In the genomic region with DNA sequence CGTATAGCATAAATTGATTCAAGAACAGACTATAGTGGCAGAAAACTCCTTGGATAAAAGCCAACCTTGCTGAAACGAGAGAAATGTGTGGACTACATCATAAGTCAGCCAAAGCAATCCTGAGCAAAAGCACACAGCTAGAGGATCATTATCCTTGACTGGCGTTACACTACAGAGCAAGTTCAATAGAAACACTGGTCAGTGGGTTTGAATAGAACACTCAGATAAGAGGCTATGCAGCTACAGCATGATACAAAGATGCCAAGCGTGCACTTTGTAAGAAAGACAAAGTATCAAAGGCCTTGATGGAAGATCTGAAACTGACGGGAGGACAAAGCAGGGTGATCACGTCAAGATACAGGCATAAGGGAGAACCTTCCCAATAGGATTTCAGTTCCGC, we compare ENCODE assay signal across 24 mouse cellular contexts.
DNase-seq lines count a peak whose midpoint lies in the region; ATAC-seq and TF ChIP-seq lines count a peak whose summit lies in the region.
"Had no signal": no experiment of that assay in that cellular context is flagged by ENCODE, and none has a peak within 500 bp of the region (broad histone marks: within the 10 kb centered on the region; RNA-seq: fewer than 3 reads in every experiment).

No protein-coding gene starts in this region.

- no peaks in the 10 kb centered on the region for H3K36me3 ChIP-seq in forebrain, embryonic 13.5 days (ENCODE audit: poor library complexity, severe bottlenecking)
- no peaks in the 10 kb centered on the region for H3K36me3 ChIP-seq in forebrain, embryonic 10.5 days (replicated peaks)
- H3K36me3 ChIP-seq in midbrain, embryonic 11.5 days (ENCODE audit: control insufficient read depth, insufficient read depth, low read length), result no peaks in the 10 kb centered on the region
- H3K36me3 ChIP-seq in midbrain, postnatal 0 days (ENCODE audit: insufficient read depth, low read length), result no peaks in the 10 kb centered on the region
- H3K36me3 ChIP-seq: embryonic facial prominence, embryonic 13.5 days; G1E; hindbrain, embryonic 12.5 days; hindbrain, embryonic 15.5 days had no signal

- TF ChIP-seq CTCF in midbrain, postnatal 0 days (IDR thresholded peaks at IDR 0.05), result no peak

- peak; percentile 62 for ATAC-seq in forebrain, embryonic 13.5 days
- ATAC-seq in midbrain, embryonic 11.5 days (ENCODE audit: low FRiP score), result no peak
- ATAC-seq in midbrain, postnatal 0 days (ENCODE audit: low FRiP score), result no peak
- ATAC-seq: intestine, postnatal 0 days; Patski had no signal

- no peaks in the 10 kb centered on the region for H3K9me3 ChIP-seq in forebrain, embryonic 13.5 days (replicated peaks)
- no peaks in the 10 kb centered on the region for H3K9me3 ChIP-seq in forebrain, embryonic 10.5 days
- no peaks in the 10 kb centered on the region for H3K9me3 ChIP-seq in midbrain, embryonic 11.5 days (ENCODE audit: control insufficient read depth, low read length)
- no peaks in the 10 kb centered on the region for H3K9me3 ChIP-seq in midbrain, postnatal 0 days (ENCODE audit: low read length)
- H3K9me3 ChIP-seq: embryonic facial prominence, embryonic 13.5 days; G1E; hindbrain, embryonic 12.5 days; hindbrain, embryonic 15.5 days had no signal

- 28% methylated on average over 7 of the region's 7 CpGs for WGBS in forebrain, embryonic 13.5 days
- 65% methylated on average over 7 of the region's 7 CpGs for WGBS in forebrain, embryonic 10.5 days
- WGBS in midbrain, embryonic 11.5 days, result 65% methylated on average over 7 of the region's 7 CpGs
- 40% methylated on average over 7 of the region's 7 CpGs for WGBS in midbrain, postnatal 0 days

- no peak overlapping the region for H3K9ac ChIP-seq in forebrain, embryonic 13.5 days
- no peak overlapping the region for H3K9ac ChIP-seq in midbrain, embryonic 11.5 days (ENCODE audit: low read length)
- H3K9ac ChIP-seq in midbrain, postnatal 0 days (replicated peaks; ENCODE audit: low read length, poor library complexity, severe bottlenecking), result no peak overlapping the region
- H3K9ac ChIP-seq: embryonic facial prominence, embryonic 13.5 days; hindbrain, embryonic 12.5 days; hindbrain, embryonic 15.5 days had no signal

- no peaks in the 10 kb centered on the region for H3K4me1 ChIP-seq in forebrain, embryonic 13.5 days
- H3K4me1 ChIP-seq in forebrain, embryonic 10.5 days, result peaks cover 5% of the 10 kb centered on the region; the same call in 1 of the 2 replicates
- H3K4me1 ChIP-seq in midbrain, embryonic 11.5 days (ENCODE audit: control insufficient read depth, insufficient read depth, low read length), result no peaks in the 10 kb centered on the region
- no peaks in the 10 kb centered on the region for H3K4me1 ChIP-seq in midbrain, postnatal 0 days (ENCODE audit: insufficient read depth, low read length)
- H3K4me1 ChIP-seq: embryonic facial prominence, embryonic 13.5 days; hindbrain, embryonic 12.5 days; hindbrain, embryonic 15.5 days had no signal

- H3K4me2 ChIP-seq in forebrain, embryonic 13.5 days, result no peak overlapping the region
- H3K4me2 ChIP-seq in midbrain, embryonic 11.5 days, result no peak overlapping the region
- H3K4me2 ChIP-seq in midbrain, postnatal 0 days (ENCODE audit: low read depth, low read length, poor library complexity, severe bottlenecking), result no peak overlapping the region
- H3K4me2 ChIP-seq: embryonic facial prominence, embryonic 13.5 days; heart, embryonic 11.5 days; hindbrain, embryonic 12.5 days; hindbrain, embryonic 15.5 days had no signal

- no peaks in the 10 kb centered on the region for H3K27me3 ChIP-seq in forebrain, embryonic 13.5 days
- no peaks in the 10 kb centered on the region for H3K27me3 ChIP-seq in forebrain, embryonic 10.5 days (ENCODE audit: poor library complexity, severe bottlenecking)
- H3K27me3 ChIP-seq in midbrain, embryonic 11.5 days (ENCODE audit: control insufficient read depth, insufficient read depth, low read length), result no peaks in the 10 kb centered on the region
- H3K27me3 ChIP-seq in midbrain, postnatal 0 days (ENCODE audit: insufficient read depth, low read length), result no peaks in the 10 kb centered on the region
- H3K27me3 ChIP-seq: CH12.LX; embryonic facial prominence, embryonic 13.5 days; hindbrain, embryonic 12.5 days; hindbrain, embryonic 15.5 days had no signal

- H3K27ac ChIP-seq in forebrain, embryonic 13.5 days, result no peak overlapping the region
- H3K27ac ChIP-seq in forebrain, embryonic 10.5 days, result no peak overlapping the region
- no peak overlapping the region for H3K27ac ChIP-seq in midbrain, embryonic 11.5 days (ENCODE audit: low read depth, low read length)
- no peak overlapping the region for H3K27ac ChIP-seq in midbrain, postnatal 0 days (ENCODE audit: low read depth, low read length)
- H3K27ac ChIP-seq: embryonic facial prominence, embryonic 13.5 days; gastrocnemius, adult 2 months; hindbrain, embryonic 12.5 days; hindbrain, embryonic 15.5 days had no signal

- DNase-seq in forebrain, embryonic 10.5 days (ENCODE audit: extremely low spot score, low spot score), result no peak
- DNase-seq in midbrain, embryonic 11.5 days (ENCODE audit: low spot score, missing footprints), result peak; percentile 81
- no peak for DNase-seq in midbrain, postnatal 0 days (ENCODE audit: low spot score)
- peak; percentile 6 for DNase-seq in testis, postnatal 14 days (ENCODE audit: low spot score)
- no peak for DNase-seq in testis, postnatal 10 days (ENCODE audit: low spot score)
- DNase-seq: adrenal gland, postnatal 10 days; adrenal gland, postnatal 36 days; B cell, adult 2 months; cerebellum, adult 11 months; cerebellum, adult 2 months; cerebellum, adult 9-11 months; cerebellum, postnatal 25 days; gastrocnemius, adult 2 months; gastrocnemius, postnatal 14 days; heart, adult 11 months had no signal

- no peak overlapping the region for H3K4me3 ChIP-seq in forebrain, embryonic 13.5 days
- H3K4me3 ChIP-seq in forebrain, embryonic 10.5 days, result no peak overlapping the region
- H3K4me3 ChIP-seq in midbrain, embryonic 11.5 days (ENCODE audit: low read depth, low read length), result no peak overlapping the region
- no peak overlapping the region for H3K4me3 ChIP-seq in midbrain, postnatal 0 days (ENCODE audit: low read depth, low read length)
- H3K4me3 ChIP-seq: embryonic facial prominence, embryonic 13.5 days; gastrocnemius, adult 2 months; hindbrain, embryonic 12.5 days; hindbrain, embryonic 15.5 days had no signal

Comparison
In these comparisons a context has a peak if more than half of its experiments do, and no peak if none do; other contexts are left out.
1. DNase-seq: peak in midbrain, embryonic 11.5 days (single experiment) and testis, postnatal 14 days (single experiment); none in forebrain, embryonic 10.5 days (single experiment), midbrain, postnatal 0 days (single experiment) and testis, postnatal 10 days (single experiment).